Mouse (Mus musculus): ENCODE results near the gene AV320801. TPM values are rescaled to one million over a fixed set of nuclear protein-coding genes. Genes with fewer than 3 reads are reported as not detected.
"Not testable (repeated sequence)": the region's sequence is repeated elsewhere in the genome, so short reads cannot be mapped to it uniquely, and the experiment has no call there.

Gene AV320801
- total RNA-seq (2021) = not detected

GRCm38 (mm10) chrX:135494288-135494687 lies at the start of gene AV320801:
Gene AV320801 (plus strand): TSS chrX:135494588.
- DNase-seq = not testable (repeated sequence)

GRCm38 (mm10) chrX:135464160-135464559 lies 30.2 kb upstream of the AV320801 start:
- DNase-seq = not testable (repeated sequence)

DNA sequence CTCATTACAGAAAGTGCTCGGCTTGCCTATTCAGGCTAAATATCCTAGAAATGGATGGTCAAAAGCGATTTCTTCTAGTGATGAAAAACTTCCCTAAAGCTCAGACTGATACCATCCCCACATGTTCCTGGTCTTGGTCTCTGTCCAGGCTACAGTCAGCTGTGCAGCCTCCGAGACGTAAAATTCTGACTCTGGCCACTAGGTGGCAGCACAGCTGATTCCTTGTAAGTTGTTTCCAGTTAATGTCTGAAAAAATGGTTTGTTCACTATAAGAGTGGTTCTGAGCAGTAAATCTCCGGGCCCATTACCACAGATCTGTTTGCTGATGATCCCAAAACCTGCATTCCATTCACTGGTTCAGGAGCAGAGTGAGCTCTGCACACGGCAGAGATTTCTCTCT lies 12.5 kb upstream of the AV320801 start:
- DNase-seq = not testable (repeated sequence)

GRCm38 (mm10) chrX:135483183-135483582 lies 11.2 kb upstream of the AV320801 start:
- DNase-seq = not testable (repeated sequence)

Other genes with a start within 250 kb of the AV320801 start
- gene Pramel3, start 192.3 kb upstream of the AV320801 start, total RNA-seq (2021) = not detected
- not detected for gene Gm5128, start 121.3 kb upstream of the AV320801 start, total RNA-seq (2021)
- not detected for gene Gm7903, start 60.8 kb upstream of the AV320801 start, total RNA-seq (2021)
- gene Nxf7, start 104.2 kb downstream of the AV320801 start, total RNA-seq (2021) = 1 to 10 TPM in 1 of 2 experiments, under 1 TPM in 1; 0.48 to 1.1 TPM
- not detected for gene Prame, start 133.1 kb downstream of the AV320801 start, total RNA-seq (2021)
- not detected for gene Tcp11x2, start 199.2 kb downstream of the AV320801 start, total RNA-seq (2021)
- not detected for gene Tmsb15a, start 230.7 kb downstream of the AV320801 start, total RNA-seq (2021)
- gene Armcx5, start 248.1 kb downstream of the AV320801 start, total RNA-seq (2021) = 10 to 100 TPM; 11.5 to 12.4 TPM
- 10 to 100 TPM; 30.3 to 34.1 TPM for gene Gprasp1, start 248.1 kb downstream of the AV320801 start, total RNA-seq (2021)